Mouse (Mus musculus) gonadal fat pad, adult 2 months (tissue): Measurements from ENCODE around the gene Cdkal1. TPM values are rescaled to one million over a fixed set of nuclear protein-coding genes. Genes with fewer than 3 reads are reported as not detected.

Experiments
- DNase-seq: peaks from one replicate; pipeline ENCODE4 v3.0.0-alpha.2; 2012; ENCODE audit warnings: low read depth
- polyA plus RNA-seq: library from polyadenylated mRNA; depleted of rRNA; stranded (reverse); fragments of >200 nt; gene quantifications from 2 replicates; pipeline ENCODE4 v1.2.3, GENCODE M21; 2012

The Cdkal1 gene
- polyA plus RNA-seq, 1 experiment: 2.8 TPM

- no peak for DNase-seq
Measured at GRCm38 (mm10) chr13:29271451-29271850, 584.0 kb downstream of the Cdkal1 start.

GRCm38 (mm10) chr13:29264015-29264711, 591.3 kb downstream of the Cdkal1 start:
- no peak for DNase-seq

- DNase-seq: no peak
Measured at GRCm38 (mm10) chr13:29262164-29262563, 593.3 kb downstream of the Cdkal1 start.

GRCm38 (mm10) chr13:29248535-29248934, 606.9 kb downstream of the Cdkal1 start:
- no peak for DNase-seq

GRCm38 (mm10) chr13:29247800-29248199, 607.7 kb downstream of the Cdkal1 start:
- no peak for DNase-seq

GRCm38 (mm10) chr13:29235065-29235464, 620.4 kb downstream of the Cdkal1 start:
- no peak for DNase-seq

GRCm38 (mm10) chr13:29234442-29234841, 621.0 kb downstream of the Cdkal1 start:
- no peak for DNase-seq

GRCm38 (mm10) chr13:29233970-29234369, 621.5 kb downstream of the Cdkal1 start:
- no peak for DNase-seq

- no peak for DNase-seq
Measured at GRCm38 (mm10) chr13:29232681-29233080, 622.8 kb downstream of the Cdkal1 start.

GRCm38 (mm10) chr13:29224815-29225214, 630.7 kb downstream of the Cdkal1 start:
- DNase-seq: no peak

GRCm38 (mm10) chr13:29222261-29222838, 633.1 kb downstream of the Cdkal1 start:
- DNase-seq: no peak

GRCm38 (mm10) chr13:29221646-29222045, 633.8 kb downstream of the Cdkal1 start:
- DNase-seq: no peak

GRCm38 (mm10) chr13:29218594-29219230, 636.8 kb downstream of the Cdkal1 start:
- no peak for DNase-seq

GRCm38 (mm10) chr13:29210159-29211021, 645.1 kb downstream of the Cdkal1 start:
- no peak for DNase-seq

- no peak for DNase-seq
Measured at GRCm38 (mm10) chr13:29208749-29209148, 646.7 kb downstream of the Cdkal1 start.

GRCm38 (mm10) chr13:29203856-29204255, 651.6 kb downstream of the Cdkal1 start:
- no peak for DNase-seq

- DNase-seq: no peak
Measured at GRCm38 (mm10) chr13:29203426-29203825, 652.0 kb downstream of the Cdkal1 start.

GRCm38 (mm10) chr13:29202562-29202961, 652.9 kb downstream of the Cdkal1 start:
- peak; percentile 37 for DNase-seq

GRCm38 (mm10) chr13:29199679-29200078, 655.8 kb downstream of the Cdkal1 start:
- no peak for DNase-seq

- DNase-seq: no peak
Measured at GRCm38 (mm10) chr13:29196798-29197498, 658.5 kb downstream of the Cdkal1 start.

- no peak for DNase-seq
Measured at GRCm38 (mm10) chr13:29195722-29196121, 659.8 kb downstream of the Cdkal1 start.
